Mouse (Mus musculus): ENCODE data around the gene Muc5ac. TPM values are rescaled to one million over a fixed set of nuclear protein-coding genes. Genes with fewer than 3 reads are reported as not detected.

Muc5ac gene
- total and polyA plus RNA-seq, 3 experiments: not detected

GRCm38 (mm10) chr7:141813321-141813720 lies 24.5 kb downstream of the Muc5ac start:
- dilution Hi-C loops (cut with MboI; ENCODE audit: extremely low pct_ligation_motif_present, extremely low pct_unique_long_range_greater_than_20kb, low sequenced_read_pairs) (no loop called here), in situ Hi-C loops (cut with MboI; ENCODE audit: low pct_ligation_motif_present, low pct_unique_long_range_greater_than_20kb, low sequenced_read_pairs) (no loop called here)
- H3K79me2 ChIP-seq (replicated peaks; ENCODE audit: control insufficient read depth, extremely low read depth, insufficient read depth, poor library complexity, severe bottlenecking): no peaks in the 10 kb centered on the region
- no peak overlapping the region for H3K27ac ChIP-seq (ENCODE audit: insufficient read depth, low read depth)
- H3K9ac ChIP-seq (ENCODE audit: insufficient read depth, low read depth): no peak overlapping the region
- H3K9me3 ChIP-seq (replicated peaks; ENCODE audit: low read length): no peaks in the 10 kb centered on the region
- no peak overlapping the region for H3K4me3 ChIP-seq (replicated peaks in 1 of 3; ENCODE audit: low read depth in 2 of 3, low read length in 2 of 3, poor library complexity in 1 of 3)
- no peaks in the 10 kb centered on the region for H3K36me3 ChIP-seq (replicated peaks in 1 of 2; ENCODE audit: control insufficient read depth in 1 of 2, insufficient read depth in 1 of 2, low read length in 1 of 2)
- no peak overlapping the region for H3K4me2 ChIP-seq (ENCODE audit: insufficient read depth, low read depth, poor library complexity, severe bottlenecking)
- no peak for DNase-seq (ENCODE audit: extremely low read depth)
- H3K4me1 ChIP-seq (ENCODE audit: control insufficient read depth in 1 of 2, insufficient read depth in 2 of 2): peaks cover 0 to 4% of the 10 kb centered on the region in 2 experiments; a peak in 1 of 4 replicates
- no peak for TF ChIP-seq MXI1 (IDR thresholded peaks at IDR 0.05; ENCODE audit: low read depth, low read length)
- TF ChIP-seq RAD21 (IDR thresholded peaks at IDR 0.05; ENCODE audit: low read depth, low read length): no peak
- TF ChIP-seq ZMIZ1 (IDR thresholded peaks at IDR 0.05; ENCODE audit: low read depth, low read length): no peak
- no peak for TF ChIP-seq MAFK (IDR thresholded peaks at IDR 0.05; ENCODE audit: insufficient replicate concordance, low read length)
- no peak for TF ChIP-seq MEF2A (IDR thresholded peaks at IDR 0.05; ENCODE audit: borderline replicate concordance, low read depth, low read length)
- no peak for TF ChIP-seq SIN3A (IDR thresholded peaks at IDR 0.05; ENCODE audit: low read length)
- H3K27me3 ChIP-seq (replicated peaks): peaks cover 79% of the 10 kb centered on the region

GRCm38 (mm10) chr7:141815361-141815760 lies 26.6 kb downstream of the Muc5ac start:
- dilution Hi-C loops (cut with MboI; ENCODE audit: extremely low pct_ligation_motif_present, extremely low pct_unique_long_range_greater_than_20kb, low sequenced_read_pairs) (no loop called here), in situ Hi-C loops (cut with MboI; ENCODE audit: low pct_ligation_motif_present, low pct_unique_long_range_greater_than_20kb, low sequenced_read_pairs) (no loop called here)
- Histone ChIP-seq H3K36me3 (replicated peaks in 1 of 2; ENCODE audit: control insufficient read depth in 1 of 2, insufficient read depth in 1 of 2, low read length in 1 of 2) (no peaks in the 10 kb centered on the region), H3K27me3 (replicated peaks) (peaks cover 96% of the 10 kb centered on the region), H3K4me3 (replicated peaks in 1 of 3; ENCODE audit: low read depth in 2 of 3, low read length in 2 of 3, poor library complexity in 1 of 3) (no peak overlapping the region), H3K4me2 (ENCODE audit: insufficient read depth, low read depth, poor library complexity, severe bottlenecking) (no peak overlapping the region), H3K9ac (ENCODE audit: insufficient read depth, low read depth) (no peak overlapping the region), H3K4me1 (ENCODE audit: control insufficient read depth in 1 of 2, insufficient read depth in 2 of 2) (peaks cover 0 to 4% of the 10 kb centered on the region in 2 experiments; a peak in 1 of 4 replicates), H3K9me3 (replicated peaks; ENCODE audit: low read length) (no peaks in the 10 kb centered on the region), H3K27ac (ENCODE audit: insufficient read depth, low read depth) (no peak overlapping the region), H3K79me2 (replicated peaks; ENCODE audit: control insufficient read depth, extremely low read depth, insufficient read depth, poor library complexity, severe bottlenecking) (no peaks in the 10 kb centered on the region)
- TF ChIP-seq TCF12 (IDR thresholded peaks at IDR 0.05; ENCODE audit: low read depth, low read length) (no peak), PAX5 (IDR thresholded peaks at IDR 0.05; ENCODE audit: low read length) (no peak), USF1 (IDR thresholded peaks at IDR 0.05; ENCODE audit: low read depth, low read length) (no peak), MAZ (IDR thresholded peaks at IDR 0.05; ENCODE audit: low read depth, low read length) (no peak), MAFK (IDR thresholded peaks at IDR 0.05; ENCODE audit: insufficient replicate concordance, low read length) (no peak), TBP (conservative IDR thresholded peaks at IDR 0.05; ENCODE audit: low read depth, low read length) (no peak), USF2 (conservative IDR thresholded peaks at IDR 0.05; ENCODE audit: low read depth, low read length) (no peak), ZNF384 (IDR thresholded peaks at IDR 0.05; ENCODE audit: low read depth, low read length) (no peak), MEF2A (IDR thresholded peaks at IDR 0.05; ENCODE audit: borderline replicate concordance, low read depth, low read length) (no peak), MAX (IDR thresholded peaks at IDR 0.05; ENCODE audit: low read length) (no peak), CHD1 (IDR thresholded peaks at IDR 0.05; ENCODE audit: low read depth, low read length) (no peak), EP300 (IDR thresholded peaks at IDR 0.05; ENCODE audit: low read length) (no peak), NRF1 (IDR thresholded peaks at IDR 0.05; ENCODE audit: low read depth, low read length) (no peak)
- DNase-seq (ENCODE audit: extremely low read depth): no peak
